Comparison of ENCODE assay signal across 16 mouse cellular contexts in the genomic region with DNA sequence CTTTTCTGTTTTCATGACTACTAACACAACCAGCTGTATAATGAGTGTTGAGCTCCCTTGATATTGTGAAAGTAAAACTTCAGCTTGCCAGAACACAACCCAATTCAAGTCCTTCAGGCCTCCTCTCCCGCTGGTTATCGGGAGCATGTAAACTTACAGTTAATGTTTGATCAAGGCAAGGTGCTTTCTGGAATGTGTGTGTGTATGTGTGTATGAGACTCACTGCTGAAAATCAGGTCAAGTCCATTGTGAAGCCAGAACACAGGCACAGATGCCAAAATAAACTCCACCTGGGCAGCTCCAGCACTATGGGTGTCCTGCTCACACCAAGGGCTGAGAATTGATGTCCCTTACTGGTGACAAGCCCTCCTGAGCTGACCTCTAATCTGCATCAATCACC.
DNase-seq lines count a peak whose midpoint lies in the region; ATAC-seq and TF ChIP-seq lines count a peak whose summit lies in the region.
"Had no signal": no experiment of that assay in that cellular context is flagged by ENCODE, and none has a peak within 500 bp of the region (broad histone marks: within the 10 kb centered on the region; RNA-seq: fewer than 3 reads in every experiment).

No protein-coding gene starts in this region.

- H3K27ac ChIP-seq in intestine, embryonic 16.5 days (ENCODE audit: low read length): no peak overlapping the region
- no peak overlapping the region for H3K27ac ChIP-seq in hindbrain, embryonic 14.5 days
- H3K27ac ChIP-seq: hindbrain, embryonic 13.5 days; liver, embryonic 12.5 days; midbrain, embryonic 15.5 days had no signal

- 47% methylated on average over 2 of the region's 2 CpGs for whole genome bisulfite sequencing in intestine, embryonic 16.5 days
- WGBS in lung, adult 2 months: 70% methylated on average over 2 of the region's 2 CpGs
- 96% methylated on average over 2 of the region's 2 CpGs for WGBS in hindbrain, embryonic 14.5 days

- peak; percentile 24 to 66 for DNase-seq in kidney, adult 8-10 months
- peak; percentile 31 for DNase-seq in lung, adult 2 months
- peak; percentile 68 for DNase-seq in lung, postnatal 36 days
- DNase-seq in ovary, postnatal 36 days (ENCODE audit: low spot score): no peak
- no peak for DNase-seq in hindbrain, embryonic 14.5 days (ENCODE audit: low spot score)
- no peak for DNase-seq in adrenal gland, adult 2 months
- DNase-seq: cerebellum, postnatal 14 days; gastrocnemius, postnatal 14 days; heart, postnatal 10 days; layer of hippocampus, postnatal 36 days; thymus, postnatal 14 days had no signal

- no peak overlapping the region for H3K9ac ChIP-seq in intestine, embryonic 16.5 days (ENCODE audit: low read depth, low read length)
- H3K9ac ChIP-seq in hindbrain, embryonic 14.5 days: no peak overlapping the region
- H3K9ac ChIP-seq: hindbrain, embryonic 13.5 days; liver, embryonic 12.5 days; midbrain, embryonic 15.5 days had no signal

- no peak for TF ChIP-seq CTCF in lung, adult 2 months (IDR thresholded peaks at IDR 0.05; ENCODE audit: insufficient read depth, low read length)

- no peak overlapping the region for H3K4me3 ChIP-seq in intestine, embryonic 16.5 days (ENCODE audit: low read length)
- no peak overlapping the region for H3K4me3 ChIP-seq in lung, adult 2 months (replicated peaks; ENCODE audit: extremely low read depth, low read depth, low read length)
- no peak overlapping the region for H3K4me3 ChIP-seq in hindbrain, embryonic 14.5 days (replicated peaks; ENCODE audit: low read length)
- H3K4me3 ChIP-seq: hindbrain, embryonic 13.5 days; liver, embryonic 12.5 days; megakaryocyte, embryonic 14.5 days; midbrain, embryonic 15.5 days had no signal

- H3K36me3 ChIP-seq in intestine, embryonic 16.5 days (ENCODE audit: control insufficient read depth, insufficient read depth, low read length): no peaks in the 10 kb centered on the region
- no peaks in the 10 kb centered on the region for H3K36me3 ChIP-seq in hindbrain, embryonic 14.5 days (replicated peaks; ENCODE audit: control insufficient read depth, insufficient read depth)
- H3K36me3 ChIP-seq: hindbrain, embryonic 13.5 days; liver, embryonic 12.5 days; midbrain, embryonic 15.5 days had no signal

- no peaks in the 10 kb centered on the region for H3K27me3 ChIP-seq in intestine, embryonic 16.5 days (replicated peaks; ENCODE audit: control insufficient read depth, insufficient read depth, low read length)
- H3K27me3 ChIP-seq in hindbrain, embryonic 14.5 days (ENCODE audit: control insufficient read depth, insufficient read depth, low read length): no peaks in the 10 kb centered on the region
- H3K27me3 ChIP-seq: hindbrain, embryonic 13.5 days; liver, embryonic 12.5 days; megakaryocyte, embryonic 14.5 days; midbrain, embryonic 15.5 days had no signal

- no peaks in the 10 kb centered on the region; the same call in 1 of the 2 replicates for H3K4me1 ChIP-seq in intestine, embryonic 16.5 days (ENCODE audit: control insufficient read depth, insufficient read depth, low read length)
- H3K4me1 ChIP-seq in lung, adult 2 months (ENCODE audit: control insufficient read depth, insufficient read depth, low read length): peaks cover 9% of the 10 kb centered on the region
- peaks cover 2% of the 10 kb centered on the region for H3K4me1 ChIP-seq in hindbrain, embryonic 14.5 days (replicated peaks; ENCODE audit: control insufficient read depth, insufficient read depth, low read length)
- H3K4me1 ChIP-seq: liver, embryonic 12.5 days; midbrain, embryonic 15.5 days had no signal

- TF ChIP-seq POLR2A in lung, adult 2 months (IDR thresholded peaks at IDR 0.05; ENCODE audit: borderline replicate concordance, extremely low read depth, low read depth, low read length): no peak

- H3K9me3 ChIP-seq in intestine, embryonic 16.5 days (ENCODE audit: control insufficient read depth, low read length): no peaks in the 10 kb centered on the region
- no peaks in the 10 kb centered on the region for H3K9me3 ChIP-seq in hindbrain, embryonic 14.5 days (ENCODE audit: control insufficient read depth, low read length)
- H3K9me3 ChIP-seq: hindbrain, embryonic 13.5 days; liver, embryonic 12.5 days; midbrain, embryonic 15.5 days had no signal

- no peak overlapping the region for H3K4me2 ChIP-seq in intestine, embryonic 16.5 days (ENCODE audit: low read depth, low read length)
- no peak overlapping the region for H3K4me2 ChIP-seq in hindbrain, embryonic 14.5 days (replicated peaks)
- H3K4me2 ChIP-seq: hindbrain, embryonic 13.5 days; liver, embryonic 12.5 days; midbrain, embryonic 15.5 days had no signal

- ATAC-seq in intestine, embryonic 16.5 days: peak; percentile 74; the same call in 1 of the 2 replicates
- ATAC-seq in hindbrain, embryonic 14.5 days (ENCODE audit: low FRiP score): no peak
- ATAC-seq: liver, embryonic 12.5 days; midbrain, embryonic 15.5 days had no signal

Comparison
In these comparisons a context has a peak if more than half of its experiments do, and no peak if none do; other contexts are left out.
1. DNase-seq: peak in kidney, adult 8-10 months (2 of 2), lung, adult 2 months (single experiment) and lung, postnatal 36 days (single experiment); none in ovary, postnatal 36 days (single experiment), hindbrain, embryonic 14.5 days (single experiment) and adrenal gland, adult 2 months (single experiment).